Mouse (Mus musculus) lung, postnatal 0 days (tissue): Measurements from ENCODE around the gene Mroh2a. TPM values are rescaled to one million over a fixed set of nuclear protein-coding genes. Genes with fewer than 3 reads are reported as not detected.

Experiments used
- ATAC-seq: fragments of 200-750 bp; cut with Nextera tagmentation; 2 replicates; pipeline ENCODE4 v1.8.0; 2017; ENCODE audit warnings: moderate library complexity
- DNase-seq: peaks from one replicate; pipeline ENCODE4 v3.0.0-alpha.2; 2016; ENCODE audit warnings: low spot score
- H3K27ac ChIP-seq: fragments of 300-500 bp; sonication (generic); 2 replicates; pipeline ENCODE4 v1.5.1; 2014; ENCODE audit warnings: antibody characterized with exemption, mild to moderate bottlenecking, low read length, mixed read lengths
- H3K27me3 ChIP-seq: fragments of 300-500 bp; sonication (generic); replicated peaks from 2 replicates; pipeline ENCODE4 v1.6.1; 2014; ENCODE audit warnings: low read length, mixed read lengths; ENCODE audit not compliant: insufficient read depth
- H3K36me3 ChIP-seq: fragments of 300-500 bp; sonication (generic); 2 replicates; pipeline ENCODE4 v1.6.1; 2014; ENCODE audit warnings: low read length, mixed read lengths; ENCODE audit not compliant: insufficient read depth
- H3K4me1 ChIP-seq: fragments of 300-500 bp; sonication (generic); 2 replicates; pipeline ENCODE4 v1.6.1; 2014; ENCODE audit warnings: antibody characterized with exemption, low read depth, low read length, mixed read lengths; ENCODE audit not compliant: insufficient read depth
- H3K4me2 ChIP-seq: fragments of 300-500 bp; sonication (generic); replicated peaks from 2 replicates; pipeline ENCODE4 v1.6.1; 2014; ENCODE audit warnings: low read depth, mild to moderate bottlenecking, low read length, moderate library complexity, mixed read lengths
- H3K4me3 ChIP-seq: fragments of 300-500 bp; sonication (generic); 2 replicates; pipeline ENCODE4 v1.5.1; 2014; ENCODE audit warnings: low read depth, low read length
- H3K9ac ChIP-seq: fragments of 300-500 bp; sonication (generic); replicated peaks from 2 replicates; pipeline ENCODE4 v1.6.1; 2014; ENCODE audit warnings: low read depth, mild to moderate bottlenecking
- H3K9me3 ChIP-seq: fragments of 300-500 bp; sonication (generic); 2 replicates; pipeline ENCODE4 v1.6.1; 2016; ENCODE audit warnings: low read length, mixed read lengths
- CTCF ChIP-seq: IDR thresholded peaks from 2 replicates; pipeline ENCODE4 v1.5.1; 2016; ENCODE audit warnings: antibody characterized with exemption, mild to moderate bottlenecking
- EP300 ChIP-seq: IDR thresholded peaks from 2 replicates; pipeline ENCODE4 v1.6.1; 2016; ENCODE audit warnings: antibody characterized with exemption, mild to moderate bottlenecking, control low read depth
- WGBS: fragments of 180-500 bp; shearing (Covaris S2); extraction: QIAGEN DNeasy Blood & Tissue Kit; methylation state at CpG from one replicate; pipeline ENCODE4 v1.1.7; 2014; 5-methylcytosine and 5-hydroxymethylcytosine counted together
- polyA plus RNA-seq: library from polyadenylated mRNA; unstranded; fragments of >200 nt; fragmentation: Nextera tagmentation; extraction: Ambion mirVana; gene quantifications from 2 replicates; pipeline ENCODE4 v1.2.1, GENCODE M21; 2015

The Mroh2a gene
- polyA plus RNA-seq, 1 experiment from 2014 or later, result 0.43 TPM

DNA sequence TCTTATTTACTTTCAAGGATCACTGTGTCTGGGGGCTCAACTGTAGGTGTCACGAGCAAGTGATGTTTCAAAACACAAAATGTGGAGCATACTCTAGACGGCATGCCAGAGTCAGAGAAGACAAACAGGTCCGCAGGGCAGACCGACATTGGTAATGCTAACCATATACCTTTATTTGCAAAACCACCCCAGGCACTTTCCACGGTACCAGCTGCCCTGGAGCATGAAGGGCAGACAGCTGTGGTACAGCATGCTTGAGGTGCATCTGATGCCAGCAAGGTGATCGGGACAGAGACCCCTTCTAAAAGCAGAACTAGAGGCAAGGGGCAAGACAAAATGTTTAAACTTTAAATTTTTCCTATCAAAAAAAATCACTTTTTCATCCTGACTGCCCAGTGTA lies 36.2 kb downstream of the Mroh2a start:
- H3K27me3 ChIP-seq, result no peaks in the 10 kb centered on the region
- H3K9ac ChIP-seq, result no peak overlapping the region
- H3K4me2 ChIP-seq, result no peak overlapping the region
- 0 out of 2 replicates have a peak, but pooled peaks cover 7% of the 10 kb centered on the region for H3K4me1 ChIP-seq
- 71% methylated on average over 6 of the region's 6 CpGs for WGBS
- ATAC-seq, result no peak
- no peak overlapping the region for H3K4me3 ChIP-seq
- no peaks in the 10 kb centered on the region for H3K9me3 ChIP-seq
- H3K27ac ChIP-seq, result no peak overlapping the region
- peaks cover 69% of the 10 kb centered on the region for H3K36me3 ChIP-seq
- TF ChIP-seq CTCF (no peak), EP300 (no peak)
- no peak for DNase-seq

DNA sequence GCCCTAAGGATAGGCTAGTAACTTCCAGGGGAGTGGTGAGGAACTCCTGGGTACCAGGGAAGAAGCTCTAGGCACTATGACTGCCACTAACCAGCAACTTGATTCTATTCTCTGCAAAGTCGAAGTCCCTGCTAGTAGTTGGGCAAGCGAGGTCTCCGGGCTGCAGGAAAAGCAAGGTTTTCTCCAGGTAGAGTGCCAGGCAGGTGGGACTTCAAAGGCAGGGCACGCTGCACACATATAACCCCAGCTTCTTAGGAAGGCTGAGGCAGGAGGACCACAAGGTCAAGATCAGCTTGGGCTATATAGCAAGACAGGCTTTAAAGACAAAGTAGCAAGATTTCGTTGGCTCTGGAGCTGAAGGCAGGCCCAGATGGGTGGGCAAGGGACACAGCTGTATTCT lies 37.0 kb downstream of the Mroh2a start:
- H3K9ac ChIP-seq, result no peak overlapping the region
- no peaks in the 10 kb centered on the region for H3K27me3 ChIP-seq
- no peak overlapping the region for H3K4me3 ChIP-seq
- peaks cover 77% of the 10 kb centered on the region for H3K36me3 ChIP-seq
- H3K9me3 ChIP-seq, result no peaks in the 10 kb centered on the region
- 0 out of 2 replicates have a peak, but pooled peaks cover 7% of the 10 kb centered on the region for H3K4me1 ChIP-seq
- 90% methylated on average over 5 of the region's 5 CpGs for WGBS
- ATAC-seq, result no peak
- no peak overlapping the region for H3K27ac ChIP-seq
- H3K4me2 ChIP-seq, result no peak overlapping the region
- TF ChIP-seq CTCF (no peak), EP300 (no peak)
- DNase-seq, result no peak

DNA sequence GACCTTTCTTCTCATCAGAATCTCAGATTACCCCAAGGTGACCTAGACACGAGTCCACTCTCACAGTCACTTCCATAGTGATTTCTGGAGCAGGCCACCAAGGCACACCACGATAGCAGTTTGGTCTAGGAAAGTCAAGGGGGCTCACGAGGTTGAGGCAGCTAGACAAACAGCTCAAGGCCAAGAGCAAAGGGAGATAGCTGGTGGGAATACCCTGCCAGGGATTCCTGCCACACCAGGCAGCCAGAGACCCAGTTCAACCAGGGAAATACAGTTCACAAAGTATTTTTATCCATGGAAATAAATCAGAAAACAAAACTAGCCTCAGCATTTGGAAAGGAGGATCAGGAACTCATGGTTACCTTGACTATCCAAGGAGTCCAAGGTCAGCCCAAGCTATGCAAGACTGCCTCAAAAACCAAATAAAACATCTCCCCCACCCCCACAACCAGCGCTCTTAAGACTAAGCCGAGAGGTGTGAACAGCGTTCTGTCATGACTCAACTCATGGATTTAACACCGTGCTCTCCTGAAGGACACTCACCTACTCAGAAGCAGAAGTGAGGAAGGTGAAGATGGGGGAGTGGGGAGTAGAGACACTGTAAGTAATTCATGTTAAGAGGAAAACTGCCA lies 37.6 kb downstream of the Mroh2a start:
- Histone ChIP-seq H3K9me3 (no peaks in the 10 kb centered on the region), H3K27ac (no peak overlapping the region), H3K4me2 (no peak overlapping the region), H3K9ac (no peak overlapping the region), H3K4me3 (no peak overlapping the region), H3K27me3 (no peaks in the 10 kb centered on the region), H3K36me3 (peaks cover 83% of the 10 kb centered on the region), H3K4me1 (0 out of 2 replicates have a peak, but pooled peaks cover 4% of the 10 kb centered on the region)
- TF ChIP-seq EP300 (no peak), CTCF (no peak)
- no peak for DNase-seq
- 82% methylated on average over 7 of the region's 7 CpGs for WGBS
- no peak for ATAC-seq

DNA sequence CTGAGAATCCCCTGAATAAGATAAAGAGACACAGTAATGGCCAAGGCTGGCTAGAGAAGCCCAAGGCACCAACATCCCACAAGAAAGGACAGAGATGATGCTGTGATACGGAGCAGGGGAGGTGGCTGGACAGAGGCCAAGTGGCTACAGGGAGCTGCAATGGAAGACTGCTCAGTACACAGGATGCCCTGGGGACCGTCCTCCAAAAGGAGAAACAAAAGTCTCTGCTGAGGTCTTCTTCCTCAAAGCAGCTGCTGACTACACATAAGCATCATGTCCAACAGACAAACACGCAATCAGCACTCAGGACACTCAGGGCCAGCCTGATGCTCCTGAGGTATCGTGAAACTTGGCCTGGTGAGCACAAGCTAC lies 38.1 kb downstream of the Mroh2a start:
- H3K9ac ChIP-seq, result no peak overlapping the region
- H3K27me3 ChIP-seq, result no peaks in the 10 kb centered on the region
- 70% methylated on average over 4 of the region's 4 CpGs for WGBS
- no peak overlapping the region for H3K27ac ChIP-seq
- no peak for ATAC-seq
- H3K4me2 ChIP-seq, result no peak overlapping the region
- no peak for DNase-seq
- peaks cover 88% of the 10 kb centered on the region for H3K36me3 ChIP-seq
- H3K9me3 ChIP-seq, result no peaks in the 10 kb centered on the region
- H3K4me3 ChIP-seq, result no peak overlapping the region
- H3K4me1 ChIP-seq, result no peaks in the 10 kb centered on the region
- no peak for TF ChIP-seq CTCF
- TF ChIP-seq EP300, result no peak

DNA sequence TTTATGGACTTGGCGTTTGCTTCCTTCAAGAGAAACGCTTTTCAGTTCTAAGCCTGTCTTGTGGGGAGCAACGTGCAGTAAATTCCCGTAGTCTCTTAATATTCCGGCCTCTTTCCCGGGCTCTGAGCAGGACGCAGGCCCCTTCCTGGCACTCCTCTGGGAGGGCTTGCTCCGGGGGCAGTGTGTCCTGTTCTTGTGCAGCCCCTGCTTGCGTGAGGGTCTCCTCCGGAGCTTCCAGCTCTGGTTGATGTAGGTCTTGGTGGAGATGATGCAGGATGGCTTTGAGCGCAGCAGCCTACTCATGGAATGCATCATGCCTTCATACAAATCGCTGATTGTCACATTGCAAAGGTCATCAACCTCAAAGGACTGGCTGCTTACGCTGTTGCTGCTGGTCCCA lies 39.3 kb downstream of the Mroh2a start:
- no peaks in the 10 kb centered on the region for H3K4me1 ChIP-seq
- DNase-seq, result no peak
- 88% methylated on average over 13 of the region's 13 CpGs for WGBS
- H3K9ac ChIP-seq, result no peak overlapping the region
- H3K27ac ChIP-seq, result no peak overlapping the region
- no peak for ATAC-seq
- TF ChIP-seq CTCF, result no peak
- TF ChIP-seq EP300, result no peak
- peaks cover 80% of the 10 kb centered on the region for H3K36me3 ChIP-seq
- H3K4me3 ChIP-seq, result no peak overlapping the region
- H3K4me2 ChIP-seq, result no peak overlapping the region
- H3K27me3 ChIP-seq, result no peaks in the 10 kb centered on the region
- no peaks in the 10 kb centered on the region for H3K9me3 ChIP-seq

DNA sequence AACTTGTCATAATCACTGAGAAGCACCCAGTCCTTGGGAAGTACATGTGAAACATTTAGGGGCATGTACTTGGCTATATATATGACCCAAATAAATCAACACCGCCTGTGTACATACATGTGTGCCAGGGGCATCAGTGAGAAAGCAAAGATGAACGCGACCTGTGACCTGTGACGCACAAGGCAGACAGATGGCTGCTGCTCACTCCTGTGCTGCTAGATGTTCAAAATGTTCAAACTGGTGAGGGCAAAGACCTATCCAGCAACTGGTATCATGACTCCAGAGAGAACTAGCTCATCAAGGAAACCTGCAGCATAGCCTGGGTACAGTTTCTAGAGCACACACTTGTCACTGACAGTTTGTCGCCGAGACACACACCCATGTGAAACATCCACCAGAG lies 40.7 kb downstream of the Mroh2a start:
- no peak overlapping the region for H3K4me2 ChIP-seq
- H3K4me3 ChIP-seq, result no peak overlapping the region
- no peaks in the 10 kb centered on the region for H3K4me1 ChIP-seq
- no peak overlapping the region for H3K9ac ChIP-seq
- no peaks in the 10 kb centered on the region for H3K27me3 ChIP-seq
- H3K9me3 ChIP-seq, result no peaks in the 10 kb centered on the region
- H3K27ac ChIP-seq, result no peak overlapping the region
- DNase-seq, result no peak
- TF ChIP-seq EP300 (no peak), CTCF (no peak)
- peak; percentile 27 for ATAC-seq
- peaks cover 76% of the 10 kb centered on the region for H3K36me3 ChIP-seq
- 89% methylated on average over 6 of the region's 6 CpGs for WGBS

DNA sequence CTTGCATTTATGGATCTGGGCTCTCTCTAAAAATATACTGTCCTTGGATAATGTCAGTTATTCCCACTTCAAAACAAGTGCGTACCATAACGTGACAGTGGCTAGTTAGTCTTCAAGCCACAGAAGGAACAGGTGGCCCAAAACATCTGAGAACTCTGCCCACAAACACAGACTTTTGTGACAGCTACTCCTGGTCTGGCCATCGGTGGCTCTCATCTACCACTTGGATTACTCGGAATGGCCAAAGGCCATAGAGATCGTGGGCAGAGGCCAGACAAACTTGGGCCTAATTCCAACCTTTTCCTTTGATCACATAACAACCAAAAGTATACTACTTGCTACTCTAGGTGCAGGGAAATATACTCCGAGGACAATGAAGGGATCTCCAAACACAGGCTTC lies 41.3 kb downstream of the Mroh2a start:
- ATAC-seq (peak; percentile 3; the same call in 1 of the 2 replicates), DNase-seq (no peak)
- 84% methylated on average over 6 of the region's 6 CpGs for WGBS
- no peak overlapping the region for H3K4me2 ChIP-seq
- H3K9me3 ChIP-seq, result no peaks in the 10 kb centered on the region
- no peaks in the 10 kb centered on the region for H3K4me1 ChIP-seq
- H3K36me3 ChIP-seq, result peaks cover 70% of the 10 kb centered on the region
- H3K4me3 ChIP-seq, result no peak overlapping the region
- no peak overlapping the region for H3K27ac ChIP-seq
- no peak for TF ChIP-seq EP300
- TF ChIP-seq CTCF, result no peak
- H3K27me3 ChIP-seq, result no peaks in the 10 kb centered on the region
- no peak overlapping the region for H3K9ac ChIP-seq
